Mouse (Mus musculus): ENCODE data around the gene Aym1. TPM values are rescaled to one million over a fixed set of nuclear protein-coding genes. Genes with fewer than 3 reads are reported as not detected.

The Aym1 gene
- polyA plus RNA-seq (2014; fragmentation: Nextera tagmentation; extraction: Ambion mirVana), result not detected in 2 replicates

GRCm38 (mm10) chr5:113357186-113357585, at the start of gene Aym1:
Gene Aym1, plus strand, starts transcription at chr5:113357294.
- Histone ChIP-seq H3K9me3 (replicated peaks; ENCODE audit: control insufficient read depth, low read length) (no peaks in the 10 kb centered on the region), H3K4me1 (ENCODE audit: control insufficient read depth, insufficient read depth, low read length) (0 out of 2 replicates have a peak, but pooled peaks cover 2% of the 10 kb centered on the region), H3K27ac (ENCODE audit: low read depth, low read length) (no peak within 1 kb of the TSS), H3K4me2 (no peak within 1 kb of the TSS), H3K36me3 (ENCODE audit: control insufficient read depth, insufficient read depth, low read length) (no peaks in the 10 kb centered on the region), H3K4me3 (ENCODE audit: low read depth, low read length) (no peak within 1 kb of the TSS), H3K27me3 (ENCODE audit: control insufficient read depth, insufficient read depth, low read length) (peaks cover 36% of the 10 kb centered on the region), H3K9ac (ENCODE audit: low read depth, low read length) (no peak within 1 kb of the TSS)
- no peak for ATAC-seq (replicated peaks; ENCODE audit: insufficient number of reproducible peaks, low FRiP score, low TSS enrichment)
- 32% methylated on average over 4 of the region's 6 CpGs for WGBS (ENCODE audit: insufficient replicate concordance)

GRCm38 (mm10) chr5:113309491-113310376, 47.4 kb upstream of the Aym1 start:
- Histone ChIP-seq H3K9me3 (replicated peaks; ENCODE audit: control insufficient read depth, low read length) (peaks cover 5% of the 10 kb centered on the region; the same call in 1 of the 2 replicates), H3K9ac (ENCODE audit: low read depth, low read length) (no peak overlapping the region), H3K4me3 (ENCODE audit: low read depth, low read length) (peak overlapping the region; percentile 54), H3K4me2 (peak overlapping the region; percentile 86), H3K4me1 (ENCODE audit: control insufficient read depth, insufficient read depth, low read length) (peaks cover 9% of the 10 kb centered on the region; the same call in 1 of the 2 replicates), H3K27ac (ENCODE audit: low read depth, low read length) (no peak overlapping the region), H3K27me3 (ENCODE audit: control insufficient read depth, insufficient read depth, low read length) (peaks cover 50% of the 10 kb centered on the region), H3K36me3 (ENCODE audit: control insufficient read depth, insufficient read depth, low read length) (no peaks in the 10 kb centered on the region)
- 58% methylated on average over 22 of the region's 22 CpGs for WGBS (ENCODE audit: insufficient replicate concordance)
- ATAC-seq (replicated peaks; ENCODE audit: insufficient number of reproducible peaks, low FRiP score, low TSS enrichment), result no peak

- Histone ChIP-seq H3K27ac (ENCODE audit: low read depth, low read length) (no peak within 1 kb of the TSS), H3K4me3 (ENCODE audit: low read depth, low read length) (peak within 1 kb of the TSS; percentile 54), H3K4me1 (ENCODE audit: control insufficient read depth, insufficient read depth, low read length) (peaks cover 9% of the 10 kb centered on the region; the same call in 1 of the 2 replicates), H3K36me3 (ENCODE audit: control insufficient read depth, insufficient read depth, low read length) (no peaks in the 10 kb centered on the region), H3K4me2 (peak within 1 kb of the TSS; percentile 86), H3K27me3 (ENCODE audit: control insufficient read depth, insufficient read depth, low read length) (peaks cover 56% of the 10 kb centered on the region), H3K9ac (ENCODE audit: low read depth, low read length) (peak within 1 kb of the TSS; percentile 60; the same call in 1 of the 2 replicates), H3K9me3 (replicated peaks; ENCODE audit: control insufficient read depth, low read length) (peaks cover 5% of the 10 kb centered on the region; the same call in 1 of the 2 replicates)
- 2% methylated on average over 53 of the region's 53 CpGs for WGBS (ENCODE audit: insufficient replicate concordance)
- 0 out of 2 replicates have a peak, but pooled peaks have one; percentile 52 for ATAC-seq (replicated peaks; ENCODE audit: insufficient number of reproducible peaks, low FRiP score, low TSS enrichment)
These were observed 46.6 kb upstream of the Aym1 start, which contains the start of gene Sgsm1 for GRCm38 (mm10) chr5:113310377-113311003. Gene Sgsm1, minus strand, starts transcription at chr5:113310786.

- H3K36me3 ChIP-seq (ENCODE audit: control insufficient read depth, insufficient read depth, low read length), result no peaks in the 10 kb centered on the region
- H3K4me2 ChIP-seq, result no peak overlapping the region
- no peaks in the 10 kb centered on the region for H3K4me1 ChIP-seq (ENCODE audit: control insufficient read depth, insufficient read depth, low read length)
- WGBS (ENCODE audit: insufficient replicate concordance), result 2% methylated on average over 24 of the region's 24 CpGs
- peaks cover 5% of the 10 kb centered on the region; the same call in 1 of the 2 replicates for H3K9me3 ChIP-seq (replicated peaks; ENCODE audit: control insufficient read depth, low read length)
- H3K4me3 ChIP-seq (ENCODE audit: low read depth, low read length), result no peak overlapping the region
- ATAC-seq (replicated peaks; ENCODE audit: insufficient number of reproducible peaks, low FRiP score, low TSS enrichment), result no peak
- no peak overlapping the region for H3K9ac ChIP-seq (ENCODE audit: low read depth, low read length)
- peaks cover 41% of the 10 kb centered on the region for H3K27me3 ChIP-seq (ENCODE audit: control insufficient read depth, insufficient read depth, low read length)
- H3K27ac ChIP-seq (ENCODE audit: low read depth, low read length), result no peak overlapping the region
These were observed 43.1 kb upstream of the Aym1 start for GRCm38 (mm10) chr5:113313998-113314397.

- Histone ChIP-seq H3K4me3 (ENCODE audit: low read depth, low read length) (peak overlapping the region; percentile 32), H3K27me3 (ENCODE audit: control insufficient read depth, insufficient read depth, low read length) (peaks cover 34% of the 10 kb centered on the region), H3K9ac (ENCODE audit: low read depth, low read length) (no peak overlapping the region), H3K27ac (ENCODE audit: low read depth, low read length) (no peak overlapping the region), H3K9me3 (replicated peaks; ENCODE audit: control insufficient read depth, low read length) (peaks cover 6% of the 10 kb centered on the region; the same call in 1 of the 2 replicates), H3K4me2 (peak overlapping the region; percentile 71), H3K4me1 (ENCODE audit: control insufficient read depth, insufficient read depth, low read length) (peaks cover 3% of the 10 kb centered on the region; the same call in 1 of the 2 replicates), H3K36me3 (ENCODE audit: control insufficient read depth, insufficient read depth, low read length) (no peaks in the 10 kb centered on the region)
- 4% methylated on average over 38 of the region's 38 CpGs for WGBS (ENCODE audit: insufficient replicate concordance)
- ATAC-seq (replicated peaks; ENCODE audit: insufficient number of reproducible peaks, low FRiP score, low TSS enrichment), result no peak
These were observed 33.1 kb upstream of the Aym1 start for GRCm38 (mm10) chr5:113323784-113324638.

GRCm38 (mm10) chr5:113329463-113329862, 27.6 kb upstream of the Aym1 start:
- Histone ChIP-seq H3K27ac (ENCODE audit: low read depth, low read length) (no peak overlapping the region), H3K4me2 (no peak overlapping the region), H3K9ac (ENCODE audit: low read depth, low read length) (no peak overlapping the region), H3K4me1 (ENCODE audit: control insufficient read depth, insufficient read depth, low read length) (no peaks in the 10 kb centered on the region), H3K4me3 (ENCODE audit: low read depth, low read length) (no peak overlapping the region), H3K27me3 (ENCODE audit: control insufficient read depth, insufficient read depth, low read length) (peaks cover 38% of the 10 kb centered on the region), H3K9me3 (replicated peaks; ENCODE audit: control insufficient read depth, low read length) (peaks cover 12% of the 10 kb centered on the region; the same call in 1 of the 2 replicates), H3K36me3 (ENCODE audit: control insufficient read depth, insufficient read depth, low read length) (no peaks in the 10 kb centered on the region)
- ATAC-seq (replicated peaks; ENCODE audit: insufficient number of reproducible peaks, low FRiP score, low TSS enrichment), result no peak
- 79% methylated on average over 8 of the region's 8 CpGs for WGBS (ENCODE audit: insufficient replicate concordance)

- Histone ChIP-seq H3K27me3 (ENCODE audit: control insufficient read depth, insufficient read depth, low read length) (peaks cover 39% of the 10 kb centered on the region), H3K27ac (ENCODE audit: low read depth, low read length) (no peak overlapping the region), H3K9ac (ENCODE audit: low read depth, low read length) (no peak overlapping the region), H3K36me3 (ENCODE audit: control insufficient read depth, insufficient read depth, low read length) (no peaks in the 10 kb centered on the region), H3K4me2 (no peak overlapping the region), H3K4me1 (ENCODE audit: control insufficient read depth, insufficient read depth, low read length) (peaks cover 4% of the 10 kb centered on the region), H3K4me3 (ENCODE audit: low read depth, low read length) (no peak overlapping the region), H3K9me3 (replicated peaks; ENCODE audit: control insufficient read depth, low read length) (peaks cover 12% of the 10 kb centered on the region; the same call in 1 of the 2 replicates)
- no peak for ATAC-seq (replicated peaks; ENCODE audit: insufficient number of reproducible peaks, low FRiP score, low TSS enrichment)
- WGBS (ENCODE audit: insufficient replicate concordance), result 69% methylated on average over 3 of the region's 3 CpGs
These were observed 26.9 kb upstream of the Aym1 start for GRCm38 (mm10) chr5:113330202-113330601.

- Histone ChIP-seq H3K27me3 (ENCODE audit: control insufficient read depth, insufficient read depth, low read length) (peaks cover 53% of the 10 kb centered on the region), H3K36me3 (ENCODE audit: control insufficient read depth, insufficient read depth, low read length) (no peaks in the 10 kb centered on the region), H3K4me1 (ENCODE audit: control insufficient read depth, insufficient read depth, low read length) (peaks cover 6% of the 10 kb centered on the region), H3K4me2 (no peak overlapping the region), H3K27ac (ENCODE audit: low read depth, low read length) (no peak overlapping the region), H3K9me3 (replicated peaks; ENCODE audit: control insufficient read depth, low read length) (peaks cover 12% of the 10 kb centered on the region; the same call in 1 of the 2 replicates), H3K4me3 (ENCODE audit: low read depth, low read length) (no peak overlapping the region), H3K9ac (ENCODE audit: low read depth, low read length) (no peak overlapping the region)
- ATAC-seq (replicated peaks; ENCODE audit: insufficient number of reproducible peaks, low FRiP score, low TSS enrichment), result no peak
- 28% methylated on average over 12 of the region's 12 CpGs for WGBS (ENCODE audit: insufficient replicate concordance)
These were observed 24.9 kb upstream of the Aym1 start for GRCm38 (mm10) chr5:113332239-113332638.
